Mouse (Mus musculus) lung, embryonic 16.5 days (tissue): ENCODE measurements around the gene Fam129b. TPM values are rescaled to one million over a fixed set of nuclear protein-coding genes. Genes with fewer than 3 reads are reported as not detected.

ENCODE experiments used
- ATAC-seq: fragments of 200-750 bp; cut with Nextera tagmentation; 2 replicates; pipeline ENCODE4 v1.8.0; 2017; ENCODE audit warnings: low read depth, mild to moderate bottlenecking, moderate library complexity
- H3K27ac ChIP-seq: fragments of 300-500 bp; sonication (generic); 2 replicates; pipeline ENCODE4 v1.5.1; 2014; ENCODE audit warnings: mild to moderate bottlenecking, control low read depth, low read length
- H3K27me3 ChIP-seq: fragments of 300-500 bp; sonication (generic); 2 replicates; pipeline ENCODE4 v1.6.1; 2014; ENCODE audit warnings: low read depth, low read length, mixed read lengths; ENCODE audit not compliant: control insufficient read depth, insufficient read depth
- H3K36me3 ChIP-seq: fragments of 300-500 bp; sonication (generic); 2 replicates; pipeline ENCODE4 v1.6.1; 2014; ENCODE audit warnings: low read length; ENCODE audit not compliant: control insufficient read depth, insufficient read depth
- H3K4me1 ChIP-seq: fragments of 300-500 bp; sonication (generic); replicated peaks from 2 replicates; pipeline ENCODE4 v1.6.1; 2014; ENCODE audit warnings: low read length, mixed read lengths; ENCODE audit not compliant: control insufficient read depth, insufficient read depth
- H3K4me2 ChIP-seq: fragments of 300-500 bp; sonication (generic); 2 replicates; pipeline ENCODE4 v1.6.1; 2014; ENCODE audit warnings: low read depth, low read length, control low read depth
- H3K4me3 ChIP-seq: fragments of 300-500 bp; sonication (generic); 2 replicates; pipeline ENCODE4 v1.5.1; 2014; ENCODE audit warnings: mild to moderate bottlenecking, low read length, control low read depth
- H3K9ac ChIP-seq: fragments of 300-500 bp; sonication (generic); 2 replicates; pipeline ENCODE4 v1.6.1; 2014; ENCODE audit warnings: low read length, control low read depth
- H3K9me3 ChIP-seq: fragments of 300-500 bp; sonication (generic); 2 replicates; pipeline ENCODE4 v1.6.1; 2016; ENCODE audit warnings: low read length; ENCODE audit not compliant: control insufficient read depth
- WGBS: fragments of 180-500 bp; shearing (Covaris S2); extraction: QIAGEN DNeasy Blood & Tissue Kit; methylation state at CpG from one replicate; pipeline ENCODE4 v1.1.7; 2014; 5-methylcytosine and 5-hydroxymethylcytosine counted together
- polyA plus RNA-seq: library from polyadenylated mRNA; unstranded; fragments of >200 nt; fragmentation: Nextera tagmentation; extraction: Ambion mirVana; gene quantifications from 2 replicates; pipeline ENCODE4 v1.2.1, GENCODE M21; 2015

Fam129b gene
- polyA plus RNA-seq, 1 experiment from 2014 or later: 133 TPM

- peaks cover 9% of the 10 kb centered on the region; the same call in 1 of the 2 replicates for H3K27me3 ChIP-seq
- 52% methylated on average over 5 of the region's 5 CpGs for WGBS
Measured at GRCm38 (mm10) chr2:32855790-32856465, 20.0 kb upstream of the Fam129b start.

GRCm38 (mm10) chr2:32857584-32857983, 18.3 kb upstream of the Fam129b start:
- Histone ChIP-seq H3K27ac (no peak overlapping the region), H3K4me3 (no peak overlapping the region), H3K9ac (no peak overlapping the region), H3K9me3 (no peaks in the 10 kb centered on the region), H3K4me1 (no peaks in the 10 kb centered on the region; the same call in 1 of the 2 replicates), H3K36me3 (no peaks in the 10 kb centered on the region), H3K27me3 (peaks cover 3% of the 10 kb centered on the region; the same call in 1 of the 2 replicates), H3K4me2 (no peak overlapping the region)
- peak; percentile 76 for ATAC-seq
- under 1% methylated on average over 7 of the region's 7 CpGs for WGBS

More at GRCm38 (mm10) chr2:32855790-32856465, 20.0 kb upstream of the Fam129b start:
- peaks cover 3% of the 10 kb centered on the region for H3K4me1 ChIP-seq
- no peak overlapping the region for H3K27ac ChIP-seq
- no peak overlapping the region for H3K4me2 ChIP-seq
- ATAC-seq: no peak
- H3K9me3 ChIP-seq: no peaks in the 10 kb centered on the region
- no peaks in the 10 kb centered on the region for H3K36me3 ChIP-seq
- no peak overlapping the region for H3K4me3 ChIP-seq
- no peak overlapping the region for H3K9ac ChIP-seq

GRCm38 (mm10) chr2:32859010-32859621, 16.8 kb upstream of the Fam129b start:
- peak; percentile 21; the same call in 1 of the 2 replicates for ATAC-seq
- no peaks in the 10 kb centered on the region for H3K36me3 ChIP-seq

GRCm38 (mm10) chr2:32859622-32860012, 16.3 kb upstream of the Fam129b start:
- H3K27ac ChIP-seq: no peak overlapping the region
- no peak overlapping the region for H3K4me2 ChIP-seq
- no peaks in the 10 kb centered on the region for H3K36me3 ChIP-seq
- no peak overlapping the region for H3K4me3 ChIP-seq
- H3K9me3 ChIP-seq: no peaks in the 10 kb centered on the region
- ATAC-seq: no peak
- no peak overlapping the region for H3K9ac ChIP-seq
- no peaks in the 10 kb centered on the region for H3K27me3 ChIP-seq
- H3K4me1 ChIP-seq: no peaks in the 10 kb centered on the region; the same call in 1 of the 2 replicates
- 71% methylated on average over 5 of the region's 5 CpGs for WGBS

More at GRCm38 (mm10) chr2:32859010-32859621, 16.8 kb upstream of the Fam129b start:
- no peaks in the 10 kb centered on the region for H3K9me3 ChIP-seq
- H3K4me3 ChIP-seq: no peak overlapping the region
- no peak overlapping the region for H3K4me2 ChIP-seq
- no peaks in the 10 kb centered on the region for H3K27me3 ChIP-seq
- H3K4me1 ChIP-seq: no peaks in the 10 kb centered on the region; the same call in 1 of the 2 replicates
- 47% methylated on average over 10 of the region's 10 CpGs for WGBS
- H3K9ac ChIP-seq: no peak overlapping the region
- H3K27ac ChIP-seq: no peak overlapping the region

GRCm38 (mm10) chr2:32860799-32861198, 15.1 kb upstream of the Fam129b start:
- Histone ChIP-seq H3K36me3 (no peaks in the 10 kb centered on the region), H3K27ac (no peak overlapping the region), H3K4me1 (no peaks in the 10 kb centered on the region; the same call in 1 of the 2 replicates), H3K9ac (no peak overlapping the region), H3K27me3 (no peaks in the 10 kb centered on the region), H3K9me3 (no peaks in the 10 kb centered on the region), H3K4me2 (no peak overlapping the region), H3K4me3 (no peak overlapping the region)
- WGBS: 82% methylated on average over 8 of the region's 8 CpGs
- ATAC-seq: no peak

GRCm38 (mm10) chr2:32863317-32863716, 12.6 kb upstream of the Fam129b start:
- no peaks in the 10 kb centered on the region for H3K4me1 ChIP-seq
- H3K9me3 ChIP-seq: no peaks in the 10 kb centered on the region
- no peaks in the 10 kb centered on the region for H3K27me3 ChIP-seq
- no peak overlapping the region for H3K9ac ChIP-seq
- H3K27ac ChIP-seq: no peak overlapping the region
- WGBS: 75% methylated on average over 3 of the region's 3 CpGs
- no peaks in the 10 kb centered on the region for H3K36me3 ChIP-seq
- no peak for ATAC-seq
- H3K4me2 ChIP-seq: no peak overlapping the region
- no peak overlapping the region for H3K4me3 ChIP-seq

- H3K27me3 ChIP-seq: no peaks in the 10 kb centered on the region
- no peak overlapping the region for H3K9ac ChIP-seq
- H3K4me3 ChIP-seq: no peak overlapping the region
- no peak for ATAC-seq
- WGBS: 50% methylated on average over 2 of the region's 2 CpGs
- H3K4me1 ChIP-seq: peaks cover 4% of the 10 kb centered on the region
- H3K9me3 ChIP-seq: no peaks in the 10 kb centered on the region
- no peak overlapping the region for H3K4me2 ChIP-seq
- no peaks in the 10 kb centered on the region for H3K36me3 ChIP-seq
- no peak overlapping the region for H3K27ac ChIP-seq
Measured at GRCm38 (mm10) chr2:32864755-32865154, 11.2 kb upstream of the Fam129b start.

GRCm38 (mm10) chr2:32867354-32867753, 8.6 kb upstream of the Fam129b start:
- Histone ChIP-seq H3K27me3 (no peaks in the 10 kb centered on the region), H3K27ac (no peak overlapping the region), H3K36me3 (no peaks in the 10 kb centered on the region), H3K9ac (no peak overlapping the region), H3K4me1 (peaks cover 8% of the 10 kb centered on the region), H3K4me2 (no peak overlapping the region), H3K4me3 (no peak overlapping the region), H3K9me3 (no peaks in the 10 kb centered on the region)
- ATAC-seq: no peak
- WGBS: 66% methylated on average over 4 of the region's 4 CpGs

GRCm38 (mm10) chr2:32869721-32870274, 6.1 kb upstream of the Fam129b start:
- whole genome bisulfite sequencing: 36% methylated on average over 6 of the region's 6 CpGs
- no peak; the same call in 1 of the 2 replicates for ATAC-seq
- H3K27ac ChIP-seq: peak overlapping the region; percentile 89

More at GRCm38 (mm10) chr2:32869721-32870274, 6.1 kb upstream of the Fam129b start:
- Histone ChIP-seq H3K4me3 (no peak overlapping the region), H3K9me3 (no peaks in the 10 kb centered on the region), H3K4me2 (peak overlapping the region; percentile 23; the same call in 1 of the 2 replicates), H3K9ac (no peak overlapping the region), H3K36me3 (no peaks in the 10 kb centered on the region), H3K27me3 (no peaks in the 10 kb centered on the region), H3K4me1 (peaks cover 24% of the 10 kb centered on the region)
